Mouse (Mus musculus) liver, embryonic 14.5 days (tissue): ENCODE data around the gene Cym.

Experiments
- CTCF ChIP-seq: IDR thresholded peaks from 2 replicates; pipeline ENCODE4 v1.5.1; 2016; ENCODE audit warnings: antibody characterized with exemption, low read depth, control low read depth
- EP300 ChIP-seq: IDR thresholded peaks from 2 replicates; pipeline ENCODE4 v1.6.1; 2016; ENCODE audit warnings: antibody characterized with exemption, low read depth

DNA sequence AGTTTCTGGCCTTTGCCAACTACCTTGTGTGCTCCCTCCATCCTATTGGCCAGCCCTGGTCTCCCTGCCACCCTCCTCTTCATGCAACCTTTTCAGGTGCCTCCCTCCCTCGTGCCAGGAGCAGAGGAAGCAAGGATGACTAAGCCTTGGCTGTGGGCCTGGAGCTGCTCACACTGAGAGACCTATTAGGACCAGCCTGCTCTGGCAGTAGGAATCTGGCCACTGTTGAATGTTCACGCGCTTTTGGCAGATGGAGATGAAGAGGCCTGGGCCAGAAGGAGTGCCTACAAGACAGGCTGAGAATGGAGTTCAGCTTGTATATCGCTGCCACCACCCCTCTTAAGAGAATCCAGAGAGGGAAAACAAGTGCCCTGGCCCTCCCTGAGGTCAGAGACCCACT, 46.0 kb downstream of the Cym start:
- TF ChIP-seq CTCF (no peak), EP300 (no peak)
